Mouse (Mus musculus) liver, adult 2 months (tissue): ENCODE data around the gene Chpf. TPM values are rescaled to one million over a fixed set of nuclear protein-coding genes. Genes with fewer than 3 reads are reported as not detected.
A peak's percentile ranks its signal among the peaks of the same experiment; 100 is the strongest.

ENCODE experiments used
- DNase-seq: peaks from one replicate; pipeline ENCODE4 v3.0.0-alpha.2; 2011; ENCODE audit warnings: low read depth, low spot score; ENCODE audit errors: extremely low read depth
- H3K27ac ChIP-seq: fragments of 200-500 bp; replicated peaks from 2 replicates; pipeline ENCODE4 v1.5.1; 2012; ENCODE audit warnings: low read depth, mild to moderate bottlenecking, control low read depth, inconsistent platforms, low read length; ENCODE audit not compliant: insufficient read depth
- H3K27me3 ChIP-seq: fragments of 200-500 bp; 2 replicates; pipeline ENCODE4 v1.6.1; 2012; ENCODE audit warnings: mild to moderate bottlenecking, moderate library complexity, low read length, inconsistent platforms; ENCODE audit not compliant: control insufficient read depth, insufficient read depth
- H3K36me3 ChIP-seq: fragments of 200-500 bp; 2 replicates; pipeline ENCODE4 v1.6.1; 2012; ENCODE audit warnings: low read length, inconsistent platforms; ENCODE audit not compliant: control insufficient read depth, insufficient read depth
- H3K4me1 ChIP-seq: fragments of 200-500 bp; 2 replicates; pipeline ENCODE4 v1.6.1; 2011; ENCODE audit warnings: low read length; ENCODE audit not compliant: control insufficient read depth, insufficient read depth
- H3K4me3 ChIP-seq: fragments of 200-500 bp; 2 replicates; pipeline ENCODE4 v1.5.1; 2011; ENCODE audit warnings: low read depth, mild to moderate bottlenecking, control low read depth, low read length, moderate library complexity; ENCODE audit not compliant: insufficient read depth
- H3K79me2 ChIP-seq: fragments of 200-500 bp; 2 replicates; pipeline ENCODE4 v1.6.1; 2012; ENCODE audit warnings: inconsistent platforms, mild to moderate bottlenecking, low read length, moderate library complexity; ENCODE audit not compliant: control insufficient read depth, insufficient read depth
- H3K9ac ChIP-seq: fragments of 200-500 bp; 2 replicates; pipeline ENCODE4 v1.6.1; 2012; ENCODE audit warnings: low read depth, mild to moderate bottlenecking, control low read depth, inconsistent platforms, low read length
- CTCF ChIP-seq: fragments of 200-500 bp; IDR thresholded peaks from 2 replicates; pipeline ENCODE4 v1.5.1; 2011; ENCODE audit warnings: low read depth, low read length, control low read depth
- POLR2A ChIP-seq: fragments of 200-500 bp; IDR thresholded peaks from 2 replicates; pipeline ENCODE4 v1.6.1; 2011; ENCODE audit warnings: low read length, control low read depth; ENCODE audit not compliant: insufficient read depth; ENCODE audit errors: extremely low read depth
- WGBS: fragments of 180-500 bp; shearing (Covaris S2); methylation state at CpG from one replicate; pipeline ENCODE4 v1.1.7; 2018; 5-methylcytosine and 5-hydroxymethylcytosine counted together
- polyA plus RNA-seq: library from polyadenylated mRNA; depleted of rRNA; stranded (reverse); fragments of >200 nt; gene quantifications from 2 replicates; pipeline ENCODE4 v1.2.3, GENCODE M21; 2012
- total RNA-seq: library from RNA; depleted of rRNA; stranded (reverse); fragments of >200 nt; gene quantifications from 2 replicates; pipeline ENCODE4 v1.2.3, GENCODE M21; 2014

Gene Chpf
- total and polyA plus RNA-seq, 2 experiments = 1.4 to 3.4 TPM

- no peaks in the 10 kb centered on the region for H3K4me1 ChIP-seq
- H3K27ac ChIP-seq = no peak overlapping the region
- WGBS = 6% methylated on average over 42 of the region's 42 CpGs
- no peaks in the 10 kb centered on the region for H3K79me2 ChIP-seq
- TF ChIP-seq CTCF (no peak), POLR2A (no peak)
- no peaks in the 10 kb centered on the region for H3K36me3 ChIP-seq
- H3K4me3 ChIP-seq = no peak overlapping the region; the same call in 1 of the 2 replicates
- H3K9ac ChIP-seq = no peak overlapping the region
- DNase-seq = no peak
- peaks cover 14% of the 10 kb centered on the region for H3K27me3 ChIP-seq
These were observed 20.9 kb downstream of the Chpf start for GRCm38 (mm10) chr1:75458025-75458788.

- no peak for DNase-seq
- WGBS = 10% methylated on average over 8 of the region's 10 CpGs
- peaks cover 14% of the 10 kb centered on the region for H3K27me3 ChIP-seq
- no peak overlapping the region for H3K4me3 ChIP-seq
- no peaks in the 10 kb centered on the region for H3K79me2 ChIP-seq
- no peak overlapping the region for H3K9ac ChIP-seq
- TF ChIP-seq CTCF (no peak), POLR2A (no peak)
- no peak overlapping the region for H3K27ac ChIP-seq
- H3K4me1 ChIP-seq = no peaks in the 10 kb centered on the region
- H3K36me3 ChIP-seq = no peaks in the 10 kb centered on the region
These were observed 21.4 kb downstream of the Chpf start for GRCm38 (mm10) chr1:75457710-75458024.

DNA sequence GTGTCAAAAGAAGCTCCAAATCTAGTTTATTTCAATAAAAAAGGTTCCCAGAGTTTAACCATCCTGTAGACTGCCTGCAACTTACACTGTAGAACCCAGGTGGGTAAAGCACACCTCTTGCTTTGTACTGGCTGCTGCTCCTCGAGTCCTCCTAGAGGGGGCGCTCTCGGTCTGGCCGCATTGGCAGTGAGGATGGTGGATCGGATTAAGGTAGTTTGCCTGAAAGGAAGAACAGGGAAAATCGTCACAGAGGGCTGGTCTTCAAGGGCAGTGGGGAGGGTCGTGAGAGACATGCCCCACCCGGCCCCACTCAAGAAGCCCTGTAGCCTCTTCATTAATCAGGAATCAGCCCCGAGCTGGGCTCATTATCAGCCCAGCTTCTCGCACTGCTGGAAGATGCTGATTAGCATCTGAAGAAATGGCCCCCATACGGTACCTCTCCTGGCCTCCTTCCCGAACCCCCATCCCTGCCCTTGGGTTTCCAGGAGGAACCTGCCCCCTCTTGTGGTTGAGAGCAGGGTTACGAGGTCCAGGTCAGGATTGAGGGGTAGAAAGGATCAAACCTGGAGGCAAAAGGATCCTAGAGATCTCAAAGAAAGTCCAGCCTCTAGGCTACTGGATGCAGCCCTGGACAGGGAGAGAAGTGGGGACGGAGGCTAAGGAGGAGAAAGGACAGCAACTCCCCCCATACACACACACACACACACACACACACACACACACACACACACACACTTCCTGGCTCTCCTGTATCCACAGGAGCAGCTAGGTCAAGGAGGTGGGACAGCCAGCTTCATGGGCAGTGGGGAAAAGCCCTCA lies 22.2 kb downstream of the Chpf start:
- Histone ChIP-seq H3K4me1 (no peaks in the 10 kb centered on the region), H3K27me3 (peaks cover 9% of the 10 kb centered on the region), H3K79me2 (no peaks in the 10 kb centered on the region), H3K36me3 (no peaks in the 10 kb centered on the region), H3K4me3 (no peak overlapping the region), H3K9ac (no peak overlapping the region), H3K27ac (no peak overlapping the region)
- 23% methylated on average over 14 of the region's 14 CpGs for WGBS
- TF ChIP-seq POLR2A = no peak
- peak; percentile 42 for TF ChIP-seq CTCF
- DNase-seq = no peak

- Histone ChIP-seq H3K4me1 (no peaks in the 10 kb centered on the region), H3K36me3 (no peaks in the 10 kb centered on the region), H3K9ac (no peak overlapping the region), H3K27ac (no peak overlapping the region), H3K79me2 (no peaks in the 10 kb centered on the region), H3K4me3 (no peak overlapping the region), H3K27me3 (peaks cover 11% of the 10 kb centered on the region; the same call in 1 of the 2 replicates)
- 68% methylated on average over 5 of the region's 5 CpGs for WGBS
- DNase-seq = no peak
- TF ChIP-seq CTCF (no peak), POLR2A (no peak)
These were observed 23.2 kb downstream of the Chpf start for GRCm38 (mm10) chr1:75455948-75456347.

GRCm38 (mm10) chr1:75455433-75455832 lies 23.7 kb downstream of the Chpf start:
- H3K4me3 ChIP-seq = no peak overlapping the region
- no peaks in the 10 kb centered on the region for H3K4me1 ChIP-seq
- TF ChIP-seq POLR2A = no peak
- TF ChIP-seq CTCF = no peak
- WGBS = 84% methylated on average over 3 of the region's 3 CpGs
- H3K79me2 ChIP-seq = no peaks in the 10 kb centered on the region
- DNase-seq = no peak
- H3K9ac ChIP-seq = no peak overlapping the region
- no peaks in the 10 kb centered on the region for H3K36me3 ChIP-seq
- H3K27me3 ChIP-seq = peaks cover 13% of the 10 kb centered on the region; the same call in 1 of the 2 replicates
- no peak overlapping the region for H3K27ac ChIP-seq
